ENCODE assay signal across 8 mouse cellular contexts in genomic region chr16:42875852-42875980, GRCm38 (mm10). TPM values are rescaled to one million over a fixed set of nuclear protein-coding genes. Genes with fewer than 3 reads are reported as not detected.
DNase-seq lines count a peak whose midpoint lies in the region; ATAC-seq and TF ChIP-seq lines count a peak whose summit lies in the region.

Zbtb20 (plus strand) TSS chr16:42875881.

- H3K9ac ChIP-seq in intestine, embryonic 14.5 days (ENCODE audit: low read length) = peak within 1 kb of the TSS; percentile 87
- H3K9ac ChIP-seq in midbrain, embryonic 13.5 days (replicated peaks) = peak within 1 kb of the TSS; percentile 77

- no peak for DNase-seq in kidney, adult 2 months
- no peak for DNase-seq in kidney, adult 9 months
- no peak for DNase-seq in adrenal gland, adult 2 months
- DNase-seq in gastrocnemius, adult 8-10 months (ENCODE audit: low spot score in 2 of 2) = no peak
- DNase-seq in intestine, embryonic 14.5 days (ENCODE audit: low spot score) = no peak
- no peak for DNase-seq in spleen, postnatal 4 days (ENCODE audit: low spot score in 2 of 2)
- DNase-seq in urinary bladder, postnatal 25 days (ENCODE audit: low spot score) = no peak

- H3K36me3 ChIP-seq in kidney, adult 2 months (ENCODE audit: control insufficient read depth, insufficient read depth, low read length) = no peaks in the 10 kb centered on the region
- no peaks in the 10 kb centered on the region for H3K36me3 ChIP-seq in intestine, embryonic 14.5 days (ENCODE audit: control insufficient read depth, insufficient read depth, low read length)
- H3K36me3 ChIP-seq in midbrain, embryonic 13.5 days = no peaks in the 10 kb centered on the region

- TF ChIP-seq POLR2A in kidney, adult 2 months (IDR thresholded peaks at IDR 0.05; ENCODE audit: low read depth, low read length) = no peak

- peak within 1 kb of the TSS; percentile 59 for H3K4me2 ChIP-seq in intestine, embryonic 14.5 days (ENCODE audit: low read length)
- peak within 1 kb of the TSS; percentile 68 for H3K4me2 ChIP-seq in midbrain, embryonic 13.5 days (replicated peaks)

- H3K27ac ChIP-seq in kidney, adult 2 months (ENCODE audit: insufficient read depth, low read depth, low read length) = peak within 1 kb of the TSS; percentile 95
- peak within 1 kb of the TSS; percentile 98 for H3K27ac ChIP-seq in intestine, embryonic 14.5 days (ENCODE audit: low read depth)
- peak within 1 kb of the TSS; percentile 98 for H3K27ac ChIP-seq in midbrain, embryonic 13.5 days

- H3K4me3 ChIP-seq in kidney, adult 2 months (ENCODE audit: insufficient read depth, low read depth, low read length) = peak within 1 kb of the TSS; percentile 69
- peak within 1 kb of the TSS; percentile 58 for H3K4me3 ChIP-seq in intestine, embryonic 14.5 days (ENCODE audit: low read depth, low read length)
- H3K4me3 ChIP-seq in midbrain, embryonic 13.5 days (replicated peaks) = peak within 1 kb of the TSS; percentile 71

- TF ChIP-seq CTCF in kidney, adult 2 months (conservative IDR thresholded peaks at IDR 0.05; ENCODE audit: insufficient read depth, insufficient read length, low read depth, low read length) = no peak

- H3K27me3 ChIP-seq in kidney, adult 2 months (replicated peaks; ENCODE audit: control insufficient read depth, insufficient read depth, low read length) = no peaks in the 10 kb centered on the region
- H3K27me3 ChIP-seq in intestine, embryonic 14.5 days (replicated peaks; ENCODE audit: control insufficient read depth, insufficient read depth, low read length) = no peaks in the 10 kb centered on the region
- H3K27me3 ChIP-seq in midbrain, embryonic 13.5 days = no peaks in the 10 kb centered on the region

- 0% methylated on average over 8 of the region's 8 CpGs for WGBS in kidney, adult 2 months
- WGBS in intestine, embryonic 14.5 days = 0% methylated on average over 8 of the region's 8 CpGs
- WGBS in midbrain, embryonic 13.5 days = 2% methylated on average over 7 of the region's 8 CpGs

- no peaks in the 10 kb centered on the region for H3K9me3 ChIP-seq in intestine, embryonic 14.5 days (ENCODE audit: control insufficient read depth, low read length)
- no peaks in the 10 kb centered on the region for H3K9me3 ChIP-seq in midbrain, embryonic 13.5 days

- ATAC-seq in intestine, embryonic 14.5 days (replicated peaks; ENCODE audit: low FRiP score, low TSS enrichment, low read depth) = no peak
- ATAC-seq in midbrain, embryonic 13.5 days = no peak

- peaks cover 8% of the 10 kb centered on the region; the same call in 1 of the 2 replicates for H3K4me1 ChIP-seq in kidney, adult 2 months (ENCODE audit: control insufficient read depth, insufficient read depth, low read length)
- peaks cover 8% of the 10 kb centered on the region; the same call in 1 of the 2 replicates for H3K4me1 ChIP-seq in intestine, embryonic 14.5 days (replicated peaks; ENCODE audit: control insufficient read depth, insufficient read depth, low read length)
- peaks cover 15% of the 10 kb centered on the region for H3K4me1 ChIP-seq in midbrain, embryonic 13.5 days (replicated peaks)

RNA-seq across cellular contexts. Expression of gene Zbtb20, which starts in this region (rescaled TPM):
- polyA plus RNA-seq in kidney, adult 2 months (2012; rRNA removed) = 25.1 and 27.1 TPM in 2 replicates
- 100 to 1,000 TPM; 113 to 128 TPM for total RNA-seq in adrenal gland, adult 2 months (2021)
- 52.1 and 52.9 TPM in 2 replicates for polyA plus RNA-seq in adrenal gland, adult 2 months (2012; rRNA removed)
- 100 to 1,000 TPM in 1 of 4 experiments, 10 to 100 TPM in 3; 90.8 to 101 (median 92.1) TPM for total RNA-seq in gastrocnemius, adult 8-10 months (2022)
- 26.9 and 27.3 TPM in 2 replicates for polyA plus RNA-seq in intestine, embryonic 14.5 days (2014; fragmentation: Nextera tagmentation; extraction: Ambion mirVana)
- 79.2 and 86.5 TPM in 2 replicates for polyA plus RNA-seq in midbrain, embryonic 13.5 days (2015; fragmentation: Nextera tagmentation; extraction: Ambion mirVana)
